Mouse (Mus musculus) embryonic stem cell, embryonic (primary cell): ENCODE data around the gene Chchd5.

Source experiments
- CTCF ChIA-PET, 4 experiments: fragments of 300-600 bp in 2 of 4; fragments of 350-600 bp in 2 of 4; sonication (Branson Sonifier 250); formaldehyde crosslinking; loops; one replicate each; lab custom pipeline; 2022; ENCODE audit warnings: inconsistent platforms in 2 of 4; lab: Charles Lee
- POLR2A ChIA-PET, 4 experiments: fragments of 300-600 bp in 2 of 4; fragments of 350-600 bp in 2 of 4; sonication (Branson Sonifier 250); formaldehyde crosslinking; loops; one replicate each; lab custom pipeline; 2022; ENCODE audit warnings: antibody characterized with exemption in 4 of 4, inconsistent platforms in 1 of 4; lab: Charles Lee

The Chchd5 gene

DNA sequence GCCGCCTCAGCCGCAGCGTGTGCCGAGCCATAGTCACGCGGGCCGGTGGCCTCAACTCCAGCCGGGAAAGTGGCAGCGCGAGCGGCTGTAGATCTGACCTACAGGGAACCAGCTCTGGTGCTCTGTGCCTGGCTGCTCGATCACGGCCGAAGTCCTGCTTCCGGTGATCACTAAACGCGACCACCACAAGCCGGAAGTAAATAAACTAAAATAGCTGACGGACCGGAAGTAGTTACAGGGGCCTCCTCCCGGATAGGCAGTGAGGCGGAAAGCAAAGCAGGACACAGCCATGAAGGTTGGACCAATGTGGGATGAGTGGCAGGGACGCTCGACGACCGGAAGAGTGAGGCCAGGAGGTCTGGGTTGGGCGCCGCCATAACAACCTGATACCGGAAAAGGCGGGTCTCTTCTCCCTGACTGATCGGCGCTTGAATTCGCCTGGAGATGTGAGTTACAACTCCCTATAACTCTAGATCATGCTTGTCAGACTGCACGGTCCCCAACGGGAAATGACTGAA, at the start of gene Chchd5:
TSS of gene Chchd5 (plus strand) at position 289 of the 518 bp plus-strand sequence.
- POLR2A ChIA-PET: interaction anchor here (0.6 to 23.7 kb wide), 67 partner anchors 9 to 458 kb away, joined by 3 to 468 read pairs (median 5); partner anchors contain the start of genes Polr1b (in 4 of the 4), Slc20a1 (in 3 of the 4), Ttl (in 3 of the 4) and Ckap2l (in 1 of the 4)

DNA sequence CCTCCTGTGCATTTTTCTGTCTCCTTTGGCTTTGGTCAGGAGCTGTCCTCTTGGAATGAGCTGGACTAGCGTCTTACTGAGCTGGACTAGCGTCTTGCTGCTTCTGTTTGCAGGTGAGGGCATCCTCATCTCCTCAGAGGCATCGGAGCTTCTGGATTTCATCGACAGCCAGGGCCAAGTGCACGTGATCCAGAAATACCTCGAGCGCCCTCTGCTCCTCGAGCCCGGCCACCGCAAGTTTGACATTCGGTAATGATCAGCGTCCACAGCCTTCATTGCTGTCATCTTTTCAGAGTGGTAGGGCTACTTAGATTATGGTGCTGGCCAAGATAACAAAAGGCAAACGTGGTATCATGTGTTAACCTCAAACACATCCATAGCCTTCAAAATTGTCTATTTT, 48.4 kb upstream of the Chchd5 start:
- ChIA-PET CTCF (no interaction called here), POLR2A (interaction anchor here in 2 of 4 experiments (0.6 to 1.5 kb wide), 5 partner anchors 20 to 1098 kb away, joined by 3 to 4 read pairs (median 3); partner anchors contain the start of genes Chchd5 (in 1 of the 2), Polr1b (in 1 of the 2) and Snrpb (in 1 of the 2))

More for the DNA sequence above, at the start of gene Chchd5:
- CTCF ChIA-PET: interaction anchor here in 3 of 4 experiments (0.5 to 2.2 kb wide), 4 partner anchors 52 to 277 kb away, joined by 3 to 10 read pairs (median 6); no protein-coding TSS in a partner anchor

DNA sequence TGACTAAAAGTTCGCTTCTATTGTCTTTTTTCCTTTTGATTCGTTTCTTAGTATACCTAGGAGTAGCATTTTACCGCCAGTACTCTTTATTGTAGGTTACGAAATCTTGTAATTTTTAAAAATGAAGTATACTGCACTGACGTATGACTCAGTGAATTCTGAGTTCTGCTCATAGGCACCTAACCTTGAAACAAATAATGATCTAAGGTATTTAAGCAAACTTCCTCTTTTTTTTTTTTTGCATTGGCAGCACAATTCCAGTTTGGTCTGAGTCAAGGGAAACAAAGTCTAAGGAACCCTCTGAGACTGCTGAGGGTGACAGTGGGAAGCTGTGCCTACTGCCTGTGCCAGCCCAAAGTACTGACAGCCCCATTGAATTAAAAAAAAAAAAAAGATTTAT, 46.0 kb upstream of the Chchd5 start:
- ChIA-PET POLR2A (interaction anchor here in 2 of 4 experiments (0.8 to 0.9 kb wide), 2 partner anchors 16 to 18 kb away, joined by 3 to 4 read pairs; no protein-coding TSS in a partner anchor), CTCF (interaction anchor here in 1 of 4 experiments (0.7 kb wide), 1 partner anchor 11 kb away, joined by 4 read pairs; no protein-coding TSS in a partner anchor)

- CTCF ChIA-PET: interaction anchor here in 1 of 4 experiments (0.6 kb wide), 1 partner anchor 168 kb away, joined by 3 read pairs; no protein-coding TSS in a partner anchor
- POLR2A ChIA-PET: interaction anchor here in 2 of 4 experiments (0.8 to 1.8 kb wide), 2 partner anchors 24 to 160 kb away, joined by 3 read pairs; no protein-coding TSS in a partner anchor
Observed at GRCm38 (mm10) chr2:129084959-129085358, 44.5 kb upstream of the Chchd5 start.

- ChIA-PET CTCF (interaction anchor here in 1 of 4 experiments (0.6 kb wide), 1 partner anchor 190 kb away, joined by 3 read pairs; no protein-coding TSS in a partner anchor), POLR2A (interaction anchor here in 2 of 4 experiments (0.7 to 4.1 kb wide), 7 partner anchors 9 to 158 kb away, joined by 3 to 33 read pairs (median 3); partner anchors contain the start of genes Polr1b (in 2 of the 2) and Chchd5 (in 1 of the 2))
Observed at GRCm38 (mm10) chr2:129087520-129087919, 42.0 kb upstream of the Chchd5 start.

DNA sequence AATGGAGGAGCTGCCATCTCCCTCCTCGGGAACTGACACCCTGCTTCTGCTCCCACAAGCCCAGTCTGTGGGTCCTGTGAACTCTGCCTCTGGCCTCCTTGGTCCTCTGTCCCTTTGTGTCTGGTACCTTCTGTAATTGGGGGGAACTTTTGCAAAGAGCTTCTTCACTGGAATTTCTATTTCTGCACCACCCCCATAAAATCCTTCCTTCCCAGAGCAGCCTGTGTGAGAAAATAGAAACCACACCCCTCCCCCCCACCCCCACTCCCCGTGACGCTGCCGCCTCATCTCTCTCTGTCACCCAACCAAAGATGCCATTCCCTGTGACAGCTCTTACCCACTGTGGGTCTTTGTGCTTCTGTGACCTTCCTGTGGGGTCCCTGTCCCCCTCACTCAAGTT, 39.1 kb upstream of the Chchd5 start:
- CTCF ChIA-PET: interaction anchor here in 1 of 4 experiments (0.6 kb wide), 1 partner anchor 29 kb away, joined by 7 read pairs; no protein-coding TSS in a partner anchor
- POLR2A ChIA-PET: interaction anchor here in 2 of 4 experiments (0.6 to 4.1 kb wide), 10 partner anchors 9 to 191 kb away, joined by 3 to 33 read pairs (median 5); partner anchors contain the start of genes Chchd5 (in 1 of the 2), Polr1b (in 1 of the 2), Slc20a1 (in 1 of the 2) and Ttl (in 1 of the 2)

- POLR2A ChIA-PET: interaction anchor here in 3 of 4 experiments (0.5 to 2.0 kb wide), 11 partner anchors 9 to 318 kb away, joined by 3 to 11 read pairs (median 3); partner anchors contain the start of genes Ttl (in 2 of the 3) and Polr1b (in 1 of the 3)
- CTCF ChIA-PET: interaction anchor here in 1 of 4 experiments (1.1 kb wide), 1 partner anchor 14 kb away, joined by 3 read pairs; no protein-coding TSS in a partner anchor
Observed at GRCm38 (mm10) chr2:129092810-129093209, 36.7 kb upstream of the Chchd5 start.

DNA sequence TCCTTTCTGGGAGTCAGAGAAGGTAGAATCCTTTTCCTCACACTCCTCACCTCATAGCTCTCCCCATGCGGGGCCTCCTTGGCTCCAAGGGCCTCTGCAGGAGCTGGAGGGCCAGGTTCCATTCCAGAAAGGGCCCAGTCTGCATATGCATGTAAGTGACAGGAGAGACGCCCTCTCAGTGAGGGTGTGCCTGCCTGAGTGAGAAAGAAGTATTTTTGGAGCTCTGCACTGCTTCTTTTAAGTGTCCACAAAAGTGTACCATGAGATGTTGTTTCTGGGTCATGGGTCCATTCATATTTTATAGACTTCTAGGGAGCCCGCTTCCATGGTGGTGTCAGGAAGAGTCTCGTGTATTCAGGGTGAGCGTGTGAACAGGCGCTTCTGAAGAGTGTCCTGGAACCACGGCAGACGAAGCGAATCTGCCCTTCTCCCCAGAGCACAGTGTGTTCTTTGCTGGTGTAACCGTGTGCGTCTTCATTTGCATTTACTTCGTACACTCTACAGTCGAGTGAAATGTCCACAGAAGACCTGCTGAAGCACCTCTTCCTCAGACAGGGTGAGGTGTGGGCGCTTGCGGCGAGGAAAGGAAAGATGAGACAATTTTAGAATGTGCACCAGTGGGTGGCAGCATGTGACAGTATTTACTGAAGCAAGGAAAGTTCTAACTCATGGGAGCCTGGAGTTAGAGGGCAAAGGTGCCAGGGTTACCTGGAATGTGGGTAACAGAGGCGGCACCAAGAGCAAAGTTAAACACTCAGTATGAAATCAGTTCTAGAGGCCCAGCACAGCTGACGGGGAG, 35.4 kb upstream of the Chchd5 start:
- POLR2A ChIA-PET: interaction anchor here in 3 of 4 experiments (0.5 to 2.0 kb wide), 12 partner anchors 10 to 474 kb away, joined by 3 to 11 read pairs (median 4); partner anchors contain the start of genes Slc20a1 (in 1 of the 3) and Ttl (in 1 of the 3)
- CTCF ChIA-PET: interaction anchor here in 2 of 4 experiments (0.5 to 1.1 kb wide), 2 partner anchors 10 to 16 kb away, joined by 3 to 4 read pairs; no protein-coding TSS in a partner anchor

GRCm38 (mm10) chr2:129100784-129101310, 28.7 kb upstream of the Chchd5 start, which contains the start of gene Polr1b:
TSS of gene Polr1b (plus strand) at chr2:129100995.
- ChIA-PET POLR2A (interaction anchor here (0.6 to 25.6 kb wide), 52 partner anchors 8 to 283 kb away, joined by 3 to 468 read pairs (median 4); partner anchors contain the start of genes Chchd5 (in 3 of the 4), Ttl (in 3 of the 4), Slc20a1 (in 2 of the 4) and Tmem87b (in 2 of the 4)), CTCF (interaction anchor here in 3 of 4 experiments (0.6 to 2.0 kb wide), 3 partner anchors 32 to 157 kb away, joined by 3 to 10 read pairs (median 5); no protein-coding TSS in a partner anchor)

GRCm38 (mm10) chr2:129112924-129113323, 16.6 kb upstream of the Chchd5 start:
- ChIA-PET POLR2A (interaction anchor here in 3 of 4 experiments (0.6 to 25.6 kb wide), 14 partner anchors 4 to 415 kb away, joined by 3 to 468 read pairs (median 4); partner anchors contain the start of genes Polr1b (in 2 of the 3), Chchd5 (in 1 of the 3) and Slc20a1 (in 1 of the 3)), CTCF (interaction anchor here in 1 of 4 experiments (0.7 kb wide), 1 partner anchor 1312 kb away, joined by 6 read pairs; no protein-coding TSS in a partner anchor)

- ChIA-PET POLR2A (interaction anchor here in 2 of 4 experiments (0.8 to 25.6 kb wide), 6 partner anchors 7 to 127 kb away, joined by 3 to 468 read pairs (median 14); partner anchors contain the start of genes Chchd5 (in 2 of the 2) and Polr1b (in 1 of the 2)), CTCF (interaction anchor here in 1 of 4 experiments (1.3 kb wide), 1 partner anchor 142 kb away, joined by 5 read pairs; no protein-coding TSS in a partner anchor)
Observed at GRCm38 (mm10) chr2:129115706-129116367, 13.7 kb upstream of the Chchd5 start.

DNA sequence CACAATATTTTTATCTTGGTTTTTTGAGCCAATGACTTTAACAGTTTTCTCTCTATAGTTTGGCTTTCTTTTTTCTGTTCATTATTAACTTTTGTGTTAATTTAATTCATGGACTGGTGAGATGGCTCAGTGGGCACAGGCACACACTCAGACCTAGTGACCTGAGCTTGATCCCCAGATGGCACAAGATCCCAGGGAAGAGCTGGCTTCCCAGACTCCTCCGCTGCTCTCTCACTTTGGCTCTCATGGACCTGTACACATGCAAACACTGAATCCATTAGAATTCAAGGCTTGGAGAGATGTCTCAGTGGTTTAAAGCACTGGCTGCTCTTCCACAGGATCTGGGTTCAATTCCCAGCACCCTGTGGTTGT, 13.1 kb upstream of the Chchd5 start:
- ChIA-PET CTCF (interaction anchor here in 1 of 4 experiments (1.3 kb wide), 1 partner anchor 142 kb away, joined by 5 read pairs; no protein-coding TSS in a partner anchor), POLR2A (interaction anchor here (0.7 to 25.6 kb wide), 8 partner anchors 6 to 128 kb away, joined by 3 to 468 read pairs (median 4); partner anchors contain the start of genes Chchd5 (in 3 of the 4) and Polr1b (in 1 of the 4))

GRCm38 (mm10) chr2:129118061-129118460, 11.4 kb upstream of the Chchd5 start:
- POLR2A ChIA-PET: interaction anchor here in 2 of 4 experiments (0.8 to 25.6 kb wide), 11 partner anchors 5 to 140 kb away, joined by 3 to 468 read pairs (median 4); partner anchors contain the start of genes Chchd5 (in 2 of the 2), Polr1b (in 1 of the 2) and Slc20a1 (in 1 of the 2)
- CTCF ChIA-PET: interaction anchor here in 3 of 4 experiments (0.6 to 1.6 kb wide), 4 partner anchors 52 to 291 kb away, joined by 3 to 7 read pairs (median 5); partner anchors contain the start of gene Ttl (in 1 of the 3)

DNA sequence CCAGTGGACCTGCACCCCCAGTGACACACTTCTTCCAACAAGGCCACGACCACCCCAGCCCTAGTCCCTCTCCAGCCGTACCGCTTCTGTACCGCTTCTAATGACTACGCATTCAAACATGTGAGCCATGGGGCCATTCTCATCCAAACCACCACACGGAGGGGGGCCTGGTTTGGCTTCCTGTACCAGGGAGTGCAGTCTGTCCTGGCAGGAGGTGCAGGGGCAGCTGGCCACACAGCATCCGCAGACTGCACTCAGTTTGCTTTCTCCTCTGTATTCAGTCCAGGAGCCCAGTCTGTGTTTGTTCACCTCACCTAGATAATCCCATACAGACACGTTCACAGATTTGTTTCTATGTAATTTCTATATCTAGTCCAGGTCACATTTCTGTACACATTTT, 7.5 kb upstream of the Chchd5 start:
- ChIA-PET POLR2A (interaction anchor here in 2 of 4 experiments (0.7 to 23.7 kb wide), 7 partner anchors 13 to 156 kb away, joined by 3 to 468 read pairs (median 3); partner anchors contain the start of genes Slc20a1 (in 2 of the 2) and Polr1b (in 1 of the 2)), CTCF (interaction anchor here in 1 of 4 experiments (1.5 kb wide), 1 partner anchor 137 kb away, joined by 3 read pairs; no protein-coding TSS in a partner anchor)

GRCm38 (mm10) chr2:129129987-129130545, 566 bp downstream of the Chchd5 start:
- POLR2A ChIA-PET: interaction anchor here (0.6 to 23.7 kb wide), 66 partner anchors 9 to 458 kb away, joined by 3 to 468 read pairs (median 4); partner anchors contain the start of genes Polr1b (in 3 of the 4), Slc20a1 (in 3 of the 4), Ttl (in 3 of the 4) and Ckap2l (in 1 of the 4)
- CTCF ChIA-PET: interaction anchor here in 2 of 4 experiments (0.6 to 2.2 kb wide), 3 partner anchors 52 to 276 kb away, joined by 3 to 9 read pairs (median 4); no protein-coding TSS in a partner anchor
